Mouse (Mus musculus) cortical plate, adult 2 months (tissue): ENCODE measurements around the gene Sys1.

Experiments
- CTCF ChIP-seq: fragments of 200-500 bp; IDR thresholded peaks from 2 replicates; pipeline ENCODE4 v1.5.1; 2011; ENCODE audit warnings: mild to moderate bottlenecking, control low read depth, low read length; ENCODE audit not compliant: insufficient read depth; ENCODE audit errors: extremely low read depth
- POLR2A ChIP-seq: fragments of 200-500 bp; IDR thresholded peaks from 2 replicates; pipeline ENCODE4 v1.6.1; 2011; ENCODE audit warnings: mild to moderate bottlenecking, low read length, control low read depth; ENCODE audit not compliant: insufficient read depth; ENCODE audit errors: extremely low read depth

DNA sequence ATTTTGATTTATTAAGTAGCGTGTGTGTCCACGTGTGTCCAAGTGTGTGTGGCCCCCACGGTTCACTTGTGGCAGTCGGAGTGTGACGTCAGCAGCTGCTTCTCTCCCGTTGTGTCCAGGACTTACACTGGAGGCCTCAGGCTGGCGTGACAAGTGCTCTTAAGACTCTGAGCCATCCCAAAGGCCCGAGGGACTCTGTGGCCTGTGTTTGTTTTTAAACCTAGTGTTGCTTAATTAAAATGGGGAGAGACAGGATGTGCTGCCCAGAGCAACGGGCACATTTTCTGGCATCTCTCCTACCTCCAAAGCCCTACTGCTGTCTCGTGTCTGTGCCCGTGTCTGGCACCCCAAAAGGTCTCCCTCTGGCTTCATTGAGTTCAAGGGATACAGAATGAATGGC is 33.3 kb upstream of the Sys1 start:
- no peak for TF ChIP-seq CTCF
- TF ChIP-seq POLR2A = no peak
